Mouse (Mus musculus): ENCODE results near the gene Ccdc33.

Gene Ccdc33

GRCm38 (mm10) chr9:58130909-58131308 lies 12.3 kb upstream of the Ccdc33 start:
- no peak for DNase-seq (ENCODE audit: low spot score in 2 of 2)

- DNase-seq (ENCODE audit: low spot score in 2 of 2) = no peak
These were observed 10.9 kb upstream of the Ccdc33 start for GRCm38 (mm10) chr9:58129508-58129907.

- DNase-seq (ENCODE audit: low spot score in 2 of 2) = no peak
These were observed 10.3 kb upstream of the Ccdc33 start for GRCm38 (mm10) chr9:58128926-58129413.

GRCm38 (mm10) chr9:58125811-58126210 lies 7.2 kb upstream of the Ccdc33 start:
- no peak for DNase-seq (ENCODE audit: low spot score in 2 of 2)

- no peak for DNase-seq (ENCODE audit: low spot score in 2 of 2)
These were observed 6.5 kb upstream of the Ccdc33 start for GRCm38 (mm10) chr9:58125085-58125484.

GRCm38 (mm10) chr9:58116024-58116651 lies 2.5 kb downstream of the Ccdc33 start:
- no peak for DNase-seq (ENCODE audit: low spot score in 2 of 2)

GRCm38 (mm10) chr9:58115297-58115925 lies 3.2 kb downstream of the Ccdc33 start:
- DNase-seq (ENCODE audit: low spot score in 2 of 2) = no peak

GRCm38 (mm10) chr9:58114019-58114418 lies 4.6 kb downstream of the Ccdc33 start:
- no peak for DNase-seq (ENCODE audit: low spot score in 2 of 2)

GRCm38 (mm10) chr9:58113279-58113884 lies 5.2 kb downstream of the Ccdc33 start:
- DNase-seq (ENCODE audit: low spot score in 2 of 2) = no peak

- DNase-seq (ENCODE audit: low spot score in 2 of 2) = no peak
These were observed 5.8 kb downstream of the Ccdc33 start for GRCm38 (mm10) chr9:58112866-58113278.

GRCm38 (mm10) chr9:58112321-58112751 lies 6.3 kb downstream of the Ccdc33 start:
- no peak for DNase-seq (ENCODE audit: low spot score in 2 of 2)

- peak in 1 of 2 experiments; percentile 86 for DNase-seq (ENCODE audit: low spot score in 2 of 2)
These were observed 7.2 kb downstream of the Ccdc33 start for GRCm38 (mm10) chr9:58111431-58111830.

- DNase-seq (ENCODE audit: low spot score in 2 of 2) = no peak
These were observed 7.8 kb downstream of the Ccdc33 start for GRCm38 (mm10) chr9:58110787-58111186.

- DNase-seq (ENCODE audit: low spot score in 2 of 2) = no peak
These were observed 11.1 kb downstream of the Ccdc33 start for GRCm38 (mm10) chr9:58107494-58107893.

GRCm38 (mm10) chr9:58105595-58106169 lies 12.9 kb downstream of the Ccdc33 start:
- DNase-seq (ENCODE audit: low spot score in 2 of 2) = no peak

GRCm38 (mm10) chr9:58103647-58104046 lies 15.0 kb downstream of the Ccdc33 start:
- no peak for DNase-seq (ENCODE audit: low spot score in 2 of 2)

- DNase-seq (ENCODE audit: low spot score in 2 of 2) = peak in 1 of 2 experiments; percentile 69
These were observed 16.6 kb downstream of the Ccdc33 start for GRCm38 (mm10) chr9:58102013-58102412.

GRCm38 (mm10) chr9:58099836-58100565 lies 18.6 kb downstream of the Ccdc33 start:
- DNase-seq (ENCODE audit: low spot score in 2 of 2) = no peak

GRCm38 (mm10) chr9:58096629-58097301 lies 21.9 kb downstream of the Ccdc33 start:
- DNase-seq (ENCODE audit: low spot score in 2 of 2) = peak in 1 of 2 experiments; percentile 64

GRCm38 (mm10) chr9:58095977-58096376 lies 22.6 kb downstream of the Ccdc33 start:
- DNase-seq (ENCODE audit: low spot score in 2 of 2) = no peak

- no peak for DNase-seq (ENCODE audit: low spot score in 2 of 2)
These were observed 24.8 kb downstream of the Ccdc33 start for GRCm38 (mm10) chr9:58093776-58094175.
